Mouse (Mus musculus) thymus, postnatal 4 days (tissue): ENCODE data around the gene Rcbtb2.

Source experiments
- DNase-seq: peaks from one replicate; pipeline ENCODE4 v3.0.0; 2021

Gene Rcbtb2

DNA sequence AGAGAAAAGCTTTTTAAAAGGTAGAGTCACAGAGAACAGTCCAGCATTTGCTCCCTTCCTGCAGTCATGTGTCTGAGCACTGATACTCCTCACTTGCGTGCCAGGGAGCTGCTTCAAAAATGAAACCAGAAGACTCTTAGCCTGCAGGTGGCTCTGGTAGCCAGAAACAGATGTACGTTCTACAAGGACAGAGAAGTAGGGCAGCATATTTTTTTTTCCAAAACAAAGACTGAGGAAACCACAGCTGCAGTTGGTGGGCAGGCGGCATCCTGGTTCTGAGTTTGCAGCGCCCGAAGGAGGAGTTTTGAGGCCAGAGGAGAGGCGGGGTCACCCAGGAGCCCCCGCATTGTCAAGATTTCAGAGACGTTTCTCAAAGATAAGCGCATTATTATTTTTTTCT is 5.9 kb upstream of the Rcbtb2 start:
- DNase-seq: peak; percentile 80

DNA sequence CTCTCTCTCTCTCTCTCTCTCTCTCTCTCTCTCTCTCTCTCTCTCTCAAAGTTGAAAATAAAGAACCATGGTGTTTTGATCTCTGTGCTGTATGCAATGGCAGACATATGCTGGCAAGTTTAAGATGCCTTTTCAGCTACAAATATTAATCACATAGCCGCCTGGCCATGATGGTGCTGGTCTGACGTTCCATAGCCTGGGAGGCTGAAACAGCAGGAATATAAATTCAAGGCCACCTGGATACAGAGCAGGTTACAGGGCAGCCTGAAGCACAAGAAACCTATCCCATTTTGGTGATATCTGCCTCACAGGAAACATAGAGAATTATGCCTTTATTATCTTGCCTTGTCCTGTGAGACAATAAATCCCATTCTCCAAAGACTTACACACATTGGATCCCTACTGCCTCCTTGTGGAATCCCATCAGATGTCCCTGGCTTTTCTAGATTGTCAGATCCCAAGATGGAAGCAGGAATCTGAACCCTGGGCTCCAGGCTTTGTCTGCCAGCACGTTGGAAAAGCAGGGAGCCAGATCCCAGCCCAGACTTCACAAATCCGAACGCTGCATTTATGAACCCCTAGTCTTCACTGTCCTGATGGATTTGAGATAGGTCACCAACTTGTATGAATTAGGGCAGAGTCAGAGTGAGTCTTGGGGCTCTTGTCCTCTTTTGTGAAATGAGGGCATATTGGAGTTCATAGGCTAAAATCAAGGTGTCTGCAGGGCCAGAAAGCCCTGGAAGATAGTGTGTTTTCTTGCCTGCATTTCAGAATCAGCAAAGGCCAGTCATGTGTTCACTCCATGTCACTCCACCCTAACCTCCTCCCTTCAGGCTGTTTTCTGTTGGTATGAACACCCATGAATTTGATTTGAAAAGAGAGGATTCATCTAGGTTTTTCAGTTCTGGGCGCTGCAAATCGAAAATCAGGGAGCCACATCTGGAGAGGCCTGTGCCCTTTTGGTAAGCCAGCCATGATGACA is 5.1 kb upstream of the Rcbtb2 start:
- peak; percentile 48 for DNase-seq

- DNase-seq: peak; percentile 77
Measured at GRCm38 (mm10) chr14:73118482-73119347, 4.1 kb upstream of the Rcbtb2 start.

DNA sequence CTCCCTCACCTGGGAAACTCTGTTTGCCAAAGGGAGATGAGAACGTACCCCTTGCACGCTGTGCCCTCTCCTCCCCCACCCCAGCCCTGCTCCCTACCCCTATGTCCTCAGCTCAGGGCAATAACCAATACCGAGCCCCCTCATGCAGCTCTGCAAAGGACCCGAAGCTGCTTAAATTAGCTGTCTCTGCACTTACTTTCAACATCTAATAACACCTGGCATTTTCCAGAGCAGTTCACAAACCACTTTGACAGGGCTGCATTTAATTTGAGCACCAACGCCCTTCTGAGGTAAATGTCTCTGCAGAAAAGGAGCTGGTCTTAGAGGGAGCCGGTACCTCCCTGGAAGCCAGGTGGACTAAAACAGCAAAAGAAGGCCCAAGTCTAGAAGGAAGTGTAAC is 3.4 kb upstream of the Rcbtb2 start:
- peak; percentile 71 for DNase-seq

DNA sequence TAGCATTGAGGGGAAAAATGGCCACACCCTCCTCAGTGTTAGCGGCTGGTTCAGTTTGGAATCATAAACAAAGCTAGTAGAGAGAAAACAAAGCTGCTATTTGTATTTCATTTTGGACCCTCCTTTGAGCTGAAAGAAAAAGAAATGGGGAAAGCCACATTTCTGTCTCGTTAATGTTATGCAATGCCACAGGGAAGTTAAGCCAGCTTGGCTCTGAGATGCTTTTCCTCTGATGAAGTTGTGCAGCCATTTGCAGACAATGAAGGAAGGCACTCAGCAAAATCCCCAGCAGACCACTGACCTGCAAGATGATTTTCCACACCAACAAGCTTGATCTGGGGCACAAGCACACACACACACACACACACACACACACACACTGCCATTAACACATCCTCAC is 2.9 kb upstream of the Rcbtb2 start:
- DNase-seq: no peak

GRCm38 (mm10) chr14:73122211-73122922 is 470 bp upstream of the Rcbtb2 start:
- peak; percentile 36 for DNase-seq

- peak; percentile 33 for DNase-seq
Measured at GRCm38 (mm10) chr14:73123381-73123780, 544 bp downstream of the Rcbtb2 start.

DNA sequence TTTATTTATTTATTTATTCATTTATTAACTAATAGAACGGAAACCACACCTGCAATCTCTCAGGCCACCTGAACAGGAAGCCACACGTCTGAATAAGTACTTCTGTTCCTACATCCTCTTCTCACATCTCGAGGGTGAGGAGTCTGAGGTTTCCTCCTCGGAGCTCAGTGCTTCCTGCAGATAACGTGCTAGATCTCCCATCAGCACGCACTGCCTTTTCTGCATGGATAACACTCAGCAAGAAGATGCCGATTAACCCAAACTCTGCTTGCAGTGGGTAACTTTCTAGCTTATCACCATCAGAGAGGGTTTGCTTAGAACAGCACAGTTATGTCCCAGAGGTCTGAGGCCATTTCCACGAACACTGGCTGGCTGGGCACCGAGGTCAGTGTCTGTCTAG is 949 bp downstream of the Rcbtb2 start:
- DNase-seq: peak; percentile 65

DNA sequence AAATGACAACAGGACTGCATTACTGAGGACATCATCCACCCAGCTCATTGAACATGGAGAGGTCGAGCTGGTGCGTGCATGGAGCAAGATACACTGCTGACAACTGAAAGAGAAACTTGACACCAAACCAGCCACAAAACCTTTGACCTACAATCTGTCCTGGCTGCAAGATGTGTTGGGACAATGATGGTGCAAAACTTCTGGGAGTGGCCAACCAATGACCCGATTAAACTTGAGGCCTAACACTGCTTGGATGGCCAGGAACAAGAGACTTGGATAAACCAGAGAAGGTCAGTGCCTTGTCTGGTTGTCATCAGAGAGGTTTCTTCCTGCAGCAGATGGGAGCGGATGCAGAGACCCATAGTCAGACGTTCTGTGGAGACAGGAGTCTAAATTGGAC is 7.7 kb downstream of the Rcbtb2 start:
- DNase-seq: peak; percentile 6

DNA sequence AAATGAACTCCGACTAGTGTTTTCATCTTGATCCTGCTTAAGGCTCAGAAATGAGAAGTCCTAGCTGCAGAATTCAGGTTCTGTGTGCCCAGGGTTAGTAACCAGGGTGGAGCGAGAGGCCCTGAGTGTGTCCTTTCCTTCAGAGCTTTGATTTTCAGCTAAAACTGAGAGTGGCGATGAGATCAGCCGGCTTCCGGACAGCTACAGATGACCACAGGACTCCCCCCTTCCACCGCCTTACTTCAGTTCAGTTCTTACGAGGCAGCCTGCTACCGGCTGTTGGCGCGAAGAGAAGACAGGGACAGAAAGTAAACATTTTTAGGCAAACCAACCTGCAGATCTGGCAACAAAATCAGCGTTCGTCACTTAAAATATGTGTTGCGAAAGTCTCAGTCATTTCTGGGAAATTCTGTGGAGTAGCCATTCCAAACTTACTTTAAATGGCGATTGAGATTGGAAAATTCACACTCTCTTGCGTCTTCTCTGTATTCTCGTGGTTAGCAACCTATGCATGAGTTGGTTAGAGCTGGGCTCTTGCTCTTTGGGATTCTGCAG is 9.1 kb downstream of the Rcbtb2 start:
- peak; percentile 8 for DNase-seq

DNA sequence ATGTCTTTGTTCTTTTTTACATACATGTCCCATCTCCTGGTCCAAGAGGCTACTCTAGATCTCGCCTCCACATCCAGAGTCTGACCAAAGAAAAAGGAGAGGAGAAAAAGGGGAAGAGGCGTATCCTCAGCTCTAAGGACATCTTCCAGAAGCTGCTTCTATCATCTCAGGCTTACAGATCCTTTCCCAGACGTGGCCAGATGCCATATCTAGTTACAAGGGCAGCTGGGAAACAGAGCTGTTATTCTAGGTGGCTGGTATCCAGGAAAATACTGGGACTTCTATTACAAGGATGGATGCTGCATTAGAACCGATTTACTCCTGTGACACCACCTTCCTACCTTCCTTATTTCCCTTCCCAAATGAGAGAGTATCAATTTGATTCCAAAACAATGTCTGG is 9.9 kb downstream of the Rcbtb2 start:
- peak; percentile 0 for DNase-seq

DNA sequence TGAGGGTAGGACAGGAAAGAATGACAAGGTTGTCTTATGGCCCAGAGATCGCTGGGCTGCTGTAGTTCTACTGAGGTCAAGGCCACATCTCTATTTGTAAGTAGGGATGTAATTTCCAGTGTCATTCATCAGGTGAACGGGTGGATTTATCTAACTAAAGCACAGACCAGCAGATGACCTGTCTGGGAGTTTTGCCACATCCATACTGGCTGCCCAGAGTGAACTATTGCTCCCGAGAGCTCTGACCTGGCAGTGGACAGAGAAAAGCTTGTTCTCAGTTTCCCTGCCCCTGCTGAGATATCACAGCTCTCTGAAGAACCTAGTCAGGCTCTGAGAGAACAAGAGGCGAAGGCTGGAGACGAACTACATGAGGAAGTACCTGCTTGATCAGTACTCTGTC is 14.4 kb downstream of the Rcbtb2 start:
- peak; percentile 6 for DNase-seq

GRCm38 (mm10) chr14:73138483-73138882 is 15.6 kb downstream of the Rcbtb2 start:
- DNase-seq: peak; percentile 8

GRCm38 (mm10) chr14:73139866-73140265 is 17.0 kb downstream of the Rcbtb2 start:
- DNase-seq: peak; percentile 15

GRCm38 (mm10) chr14:73141800-73142199 is 19.0 kb downstream of the Rcbtb2 start:
- peak; percentile 23 for DNase-seq

DNA sequence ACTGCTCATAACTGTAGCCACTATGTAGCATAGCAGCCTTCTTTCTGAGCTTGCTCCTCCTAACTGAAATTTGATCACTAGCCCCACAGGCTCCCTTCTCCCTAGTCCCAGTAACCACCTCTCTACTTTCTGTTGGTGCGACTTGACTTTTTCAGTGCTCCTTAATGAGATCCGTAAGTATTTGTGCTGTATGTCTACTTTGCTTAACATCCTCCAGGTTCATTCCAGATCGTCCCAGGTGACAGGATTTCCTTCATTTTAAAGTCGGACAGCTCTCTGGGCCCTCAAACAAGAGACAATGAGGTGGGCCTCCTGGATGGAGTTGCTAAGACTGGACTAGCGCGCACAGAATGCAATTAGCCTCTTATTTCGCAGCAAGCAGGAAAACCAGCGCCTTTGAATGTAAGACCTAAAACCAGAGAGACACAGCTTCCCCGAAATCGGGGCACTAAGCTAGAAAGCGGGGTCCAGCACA is 19.6 kb downstream of the Rcbtb2 start:
- DNase-seq: no peak

DNA sequence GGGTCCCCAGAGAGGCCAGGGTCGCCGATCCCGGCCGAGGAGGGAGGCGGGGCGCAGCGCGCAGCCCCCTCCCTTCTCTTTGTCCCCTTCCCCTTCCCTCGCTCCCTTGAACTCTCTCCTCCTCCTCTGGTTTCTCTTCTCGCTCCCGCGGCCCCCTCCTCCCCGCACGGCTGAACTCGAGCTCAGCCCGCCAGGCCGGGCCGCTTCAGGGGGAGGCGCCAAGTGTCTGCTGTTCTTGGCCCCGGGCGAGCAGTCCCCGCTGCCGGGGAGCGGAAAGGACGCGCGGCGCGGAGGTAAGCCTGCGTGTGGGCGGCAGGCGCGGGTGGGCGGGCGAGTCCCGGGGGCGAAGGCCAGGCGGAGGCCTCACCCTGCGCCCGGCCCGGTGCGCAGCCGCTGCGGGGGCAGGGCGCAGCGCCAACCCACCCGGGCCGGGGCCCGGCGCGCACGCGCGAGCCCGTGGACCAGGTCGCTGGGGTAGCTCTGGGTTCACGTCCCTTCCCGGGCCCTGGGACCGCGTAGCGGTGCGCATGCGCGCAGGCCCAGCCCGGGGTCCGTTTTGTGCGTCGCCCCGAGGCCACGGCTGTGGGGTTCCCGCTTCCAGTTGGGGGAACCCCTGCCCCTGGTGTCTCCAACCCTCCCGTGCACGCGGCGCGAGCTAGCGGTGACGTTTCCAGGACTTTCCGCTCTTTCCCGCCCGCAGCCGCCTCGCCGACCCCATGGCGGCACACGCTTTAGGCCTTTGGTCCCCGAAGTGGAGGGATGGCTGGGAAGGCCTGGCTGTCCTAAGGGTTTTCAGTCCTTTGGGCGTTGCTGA is 20.3 kb downstream of the Rcbtb2 start:
- peak; percentile 91 for DNase-seq

DNA sequence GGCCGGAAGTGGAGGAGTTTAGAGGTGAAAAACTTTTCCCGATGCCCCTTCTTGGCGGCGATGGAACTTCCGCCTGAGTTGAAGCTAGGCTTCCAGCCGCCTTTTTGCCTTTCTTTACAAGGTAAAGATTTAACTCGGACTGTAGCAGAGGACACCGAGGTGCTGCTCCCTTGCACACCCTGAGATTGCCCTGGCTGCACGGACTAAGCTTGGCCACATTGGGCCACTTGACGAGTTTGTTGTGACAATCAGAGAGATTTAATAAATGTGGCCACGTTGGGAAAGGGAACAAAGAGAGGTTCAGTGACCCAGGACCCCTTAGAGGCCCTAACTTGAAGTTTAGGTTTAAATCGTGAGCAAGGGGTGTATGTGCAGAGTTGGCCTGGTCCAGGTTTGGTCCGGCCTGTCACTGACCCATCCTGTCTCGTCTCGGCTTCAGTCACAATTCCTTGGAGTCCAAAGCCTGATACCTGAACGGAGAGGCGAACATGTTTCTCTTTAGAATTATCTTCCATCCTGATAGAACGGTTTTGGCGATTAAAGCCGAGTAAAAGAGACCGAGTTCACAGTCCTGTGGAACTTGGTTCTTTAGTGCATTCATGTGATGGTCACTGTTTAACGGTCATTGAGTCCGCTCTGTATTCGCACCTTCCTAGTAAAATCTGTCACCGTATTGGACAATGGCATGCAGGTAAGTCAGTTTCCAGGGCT is 21.0 kb downstream of the Rcbtb2 start:
- no peak for DNase-seq

- DNase-seq: no peak
Measured at GRCm38 (mm10) chr14:73145531-73145930, 22.7 kb downstream of the Rcbtb2 start.

GRCm38 (mm10) chr14:73146721-73147120 is 23.9 kb downstream of the Rcbtb2 start:
- DNase-seq: no peak

- no peak for DNase-seq
Measured at GRCm38 (mm10) chr14:73148125-73148524, 25.3 kb downstream of the Rcbtb2 start.
